Mouse (Mus musculus): Measurements from ENCODE around the gene Cyp27b1. TPM values are rescaled to one million over a fixed set of nuclear protein-coding genes. Genes with fewer than 3 reads are reported as not detected.

The Cyp27b1 gene
- polyA plus RNA-seq (2017; shearing (Covaris generic)) = not detected

DNA sequence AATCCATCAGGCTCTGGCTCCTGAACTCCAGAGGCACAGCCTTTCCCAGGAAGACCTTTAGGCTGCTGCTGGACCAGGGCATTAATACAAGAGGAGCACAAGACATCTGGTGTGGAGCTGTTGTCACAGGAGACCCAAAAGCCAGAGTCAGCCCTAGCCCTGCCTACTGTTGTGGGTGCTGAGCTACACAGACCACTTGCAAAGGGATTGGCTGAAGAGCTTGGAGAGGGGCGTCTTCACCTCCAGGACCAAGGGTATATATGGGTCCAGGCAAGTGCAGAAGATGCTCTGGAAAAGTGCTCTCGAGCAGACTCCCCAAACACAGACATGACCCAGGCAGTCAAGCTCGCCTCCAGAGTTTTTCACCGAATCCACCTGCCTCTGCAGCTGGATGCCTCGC lies at the start of gene Cyp27b1:
TSS of gene Cyp27b1 (plus strand) at position 297 of the 400 bp plus-strand sequence.

DNA sequence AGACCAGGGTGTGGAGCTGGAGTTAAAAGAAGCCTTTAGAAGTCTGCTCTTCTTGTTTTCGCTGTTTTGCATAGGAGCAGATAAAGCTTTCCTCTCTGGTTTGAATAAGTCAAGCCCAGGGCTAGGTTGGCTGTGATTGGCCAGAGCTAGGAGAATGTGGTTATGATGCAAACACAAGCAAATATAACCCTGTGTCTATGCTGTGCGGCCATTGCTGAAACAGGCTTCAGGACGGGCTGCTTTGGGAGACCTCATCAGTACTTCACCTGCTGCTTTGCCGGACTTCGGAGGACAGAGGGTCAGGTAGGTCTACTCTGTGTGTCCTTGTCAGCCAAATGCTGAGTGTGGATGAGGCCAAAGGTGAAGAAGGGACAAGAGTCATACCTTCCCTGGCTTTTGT lies 47.5 kb upstream of the Cyp27b1 start, which contains the start of gene Avil:
TSS of gene Avil (plus strand) at position 181 of the 400 bp plus-strand sequence.

DNA sequence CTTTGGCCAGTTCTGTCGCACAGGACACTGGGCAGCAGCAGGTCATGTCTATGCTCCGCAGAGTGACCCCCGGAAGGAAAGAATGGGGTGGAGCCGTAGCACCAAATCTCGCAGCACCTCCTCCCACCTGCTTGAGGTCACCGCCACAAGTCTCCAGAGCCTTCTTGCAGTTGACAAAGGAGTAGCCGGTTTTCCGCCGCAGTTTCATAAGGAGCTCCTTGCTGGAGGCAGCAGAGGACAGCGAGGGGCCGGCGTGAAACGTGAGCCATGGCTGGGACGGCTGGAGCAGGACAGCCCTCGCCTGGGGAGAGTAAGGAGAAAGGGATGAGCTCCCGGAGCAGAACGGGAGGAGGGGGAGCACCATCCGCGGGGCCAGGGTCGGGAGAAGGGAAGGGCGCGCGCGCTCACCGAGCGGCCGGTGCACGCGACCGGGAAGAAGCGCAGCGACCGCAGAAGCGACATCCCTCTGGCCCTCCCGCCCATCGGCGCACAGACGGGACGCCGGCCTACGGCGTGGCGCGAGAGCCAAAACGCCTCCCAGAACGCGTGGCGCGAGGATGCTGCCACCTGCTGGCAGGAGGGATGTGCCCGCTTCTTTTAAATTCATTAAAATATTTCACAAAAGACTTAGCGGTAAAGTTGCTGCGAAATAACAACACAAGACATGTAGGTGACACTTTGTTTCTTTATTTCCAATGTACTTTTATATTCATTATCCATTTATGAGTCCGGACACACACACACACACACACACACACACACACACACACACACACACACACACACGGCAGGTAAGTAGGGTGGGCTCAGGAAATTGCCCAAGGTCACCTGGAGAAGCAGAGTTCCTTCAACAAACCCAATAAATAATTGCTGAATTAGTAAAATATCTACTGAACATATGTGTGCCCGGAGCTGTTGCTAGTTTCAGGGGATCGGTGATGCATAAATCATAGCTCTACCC lies 17.4 kb upstream of the Cyp27b1 start, which contains the start of gene Tsfm:
TSS of gene Tsfm (minus strand) at position 505 of the 961 bp plus-strand sequence.

DNA sequence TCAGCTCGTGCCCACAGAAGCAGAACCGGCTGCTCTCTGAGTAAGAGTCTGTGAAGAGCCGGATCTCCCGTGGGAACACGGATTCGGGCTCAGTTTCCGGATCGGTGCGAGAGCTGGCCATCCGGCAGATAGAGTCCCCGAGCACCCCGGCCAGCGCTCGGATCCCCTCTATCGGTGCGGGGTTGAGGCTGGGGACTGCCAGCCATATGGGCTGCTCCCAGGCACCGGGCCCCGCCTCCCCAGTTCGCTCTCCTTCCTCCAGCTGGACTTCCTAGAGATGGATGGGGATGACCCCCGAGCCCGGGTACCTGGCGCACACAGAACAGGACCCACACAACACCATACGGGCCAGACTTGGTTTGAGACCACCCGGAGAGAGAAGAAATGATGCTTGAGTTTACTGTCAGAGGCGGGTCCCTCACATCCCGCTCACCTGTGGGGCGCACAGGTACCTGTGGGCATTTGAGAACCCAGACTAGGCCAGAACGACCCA lies 6.7 kb upstream of the Cyp27b1 start, which contains the start of the genes Mettl1 and Eef1akmt3:
TSS of gene Mettl1 (plus strand) at position 141 of the 493 bp plus-strand sequence.
TSS of gene Eef1akmt3 (minus strand) at position 240 of the 493 bp plus-strand sequence.

DNA sequence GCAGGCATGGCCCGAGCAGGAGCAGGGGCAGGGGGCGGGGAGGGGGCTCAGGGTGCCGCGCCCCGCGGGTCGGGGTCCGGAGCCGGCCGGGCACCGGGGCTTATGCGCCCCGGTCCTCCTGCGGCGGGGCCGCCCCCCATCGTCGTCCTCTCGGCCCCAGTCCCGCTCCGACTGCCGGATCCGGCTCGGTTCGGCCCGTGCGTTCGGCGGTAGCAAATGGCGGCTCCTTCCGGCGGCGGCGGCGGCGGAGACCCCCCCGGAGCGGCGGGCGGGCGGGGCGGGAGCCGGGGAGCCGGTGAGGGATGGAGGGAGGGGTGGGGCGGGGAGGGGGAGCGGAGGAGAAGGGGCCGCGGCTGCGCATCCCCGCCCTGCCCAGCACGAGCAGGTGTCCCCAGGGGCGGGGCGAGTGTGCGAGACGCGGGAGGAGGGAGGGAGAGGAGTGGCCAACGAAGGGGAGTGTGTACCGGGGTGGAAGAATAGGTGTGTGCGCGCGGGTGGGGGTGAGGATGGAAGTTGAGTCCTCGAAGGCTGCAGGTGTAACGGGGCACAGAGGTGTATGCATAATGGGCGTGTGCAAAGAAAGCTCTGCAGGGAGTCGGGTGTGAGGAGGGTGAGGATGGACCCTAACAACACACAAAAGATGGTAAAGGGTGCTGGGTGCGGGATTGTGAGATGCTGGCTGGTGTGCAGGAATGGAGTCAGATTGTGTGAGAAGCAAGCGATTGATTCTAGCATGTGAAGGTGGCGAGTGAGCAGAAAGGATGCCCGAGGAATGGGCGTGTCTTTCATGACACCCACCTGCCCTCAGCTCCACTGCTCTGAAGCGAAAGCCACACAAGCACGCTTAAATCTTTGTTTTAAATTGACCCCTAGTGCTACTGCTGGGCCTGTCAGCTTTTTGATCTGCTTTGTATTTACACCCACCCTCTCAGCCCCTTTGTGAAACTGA lies 12.2 kb downstream of the Cyp27b1 start, which contains the start of gene March9:
TSS of gene March9 (minus strand) at position 217 of the 949 bp plus-strand sequence.

DNA sequence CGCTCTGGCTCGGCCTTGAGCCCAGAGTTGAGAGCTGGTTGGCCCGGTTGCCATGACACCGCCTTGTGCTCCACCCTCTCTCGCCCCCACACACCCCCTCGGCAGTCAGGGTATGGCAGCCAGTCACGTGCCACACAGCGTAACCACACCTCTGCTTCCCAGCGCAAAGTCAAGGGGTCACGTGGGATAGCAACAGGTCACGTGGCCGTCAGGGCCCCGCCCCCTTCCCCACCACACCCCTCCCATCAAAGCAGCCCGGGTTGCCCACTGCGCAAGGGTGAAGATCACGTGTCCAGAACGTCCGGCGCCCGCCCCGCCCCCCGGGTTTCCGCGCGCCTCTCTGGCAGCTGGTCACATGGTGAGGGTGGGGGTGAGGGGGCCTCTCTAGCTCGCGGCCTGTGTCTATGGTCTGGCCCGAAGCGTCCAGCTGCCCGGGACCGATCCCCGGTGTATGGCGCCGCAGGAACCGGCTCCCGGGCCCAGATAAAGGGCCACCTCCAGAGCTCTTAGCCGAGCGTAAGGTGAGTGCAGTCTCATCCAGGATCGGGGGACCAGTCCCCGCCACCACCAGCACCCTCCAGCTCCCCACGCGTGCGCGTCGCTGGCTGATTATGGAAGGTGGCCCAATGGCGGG lies 15.3 kb downstream of the Cyp27b1 start, which contains the start of gene Cdk4:
TSS of gene Cdk4 (plus strand) at position 296 of the 634 bp plus-strand sequence.

DNA sequence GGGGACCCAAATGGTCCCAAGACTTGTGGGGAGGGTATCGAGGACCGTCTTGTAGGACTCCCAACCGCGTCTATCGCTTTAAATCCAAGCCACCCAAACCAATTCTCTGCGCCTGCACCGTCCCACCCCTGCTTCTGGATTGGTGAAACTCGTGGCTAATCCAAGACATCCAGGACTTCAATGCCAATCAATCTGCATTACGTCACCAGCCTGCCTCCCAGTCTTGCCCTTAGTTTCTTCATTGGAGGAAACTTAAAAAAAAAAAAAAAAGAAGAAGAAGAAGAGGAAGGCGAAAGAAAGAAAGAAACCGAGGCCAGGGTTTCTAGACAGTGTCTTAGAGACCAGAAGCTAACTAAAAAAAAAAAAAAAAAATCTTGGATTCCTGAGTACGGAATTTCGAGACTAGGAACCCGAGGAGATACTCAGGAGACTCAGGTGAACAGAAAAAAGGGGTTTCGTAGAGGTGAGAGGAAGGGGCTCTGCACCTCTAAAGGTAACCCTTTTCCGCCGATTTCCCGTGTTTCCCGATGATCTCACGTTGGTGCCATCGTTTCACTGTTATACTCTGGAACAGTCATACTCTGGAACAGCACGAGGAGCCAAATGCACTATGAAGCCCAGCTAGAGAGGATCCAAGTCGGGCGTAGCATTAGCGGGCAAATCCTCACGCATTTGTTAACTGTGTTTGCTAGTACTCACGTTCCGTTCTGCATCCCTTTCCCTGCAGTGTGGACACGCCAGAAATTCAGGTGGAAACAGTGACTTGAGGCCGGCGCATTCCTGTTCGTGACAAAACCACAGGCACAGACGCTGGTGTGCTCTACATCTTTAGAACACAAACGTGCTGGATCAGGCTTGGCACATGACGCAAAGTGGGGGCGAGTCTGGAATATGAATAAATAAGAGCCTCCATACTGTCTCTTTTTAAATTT lies 22.4 kb downstream of the Cyp27b1 start, which contains the start of gene Tspan31:
TSS of gene Tspan31 (minus strand) at position 75 of the 932 bp plus-strand sequence.

DNA sequence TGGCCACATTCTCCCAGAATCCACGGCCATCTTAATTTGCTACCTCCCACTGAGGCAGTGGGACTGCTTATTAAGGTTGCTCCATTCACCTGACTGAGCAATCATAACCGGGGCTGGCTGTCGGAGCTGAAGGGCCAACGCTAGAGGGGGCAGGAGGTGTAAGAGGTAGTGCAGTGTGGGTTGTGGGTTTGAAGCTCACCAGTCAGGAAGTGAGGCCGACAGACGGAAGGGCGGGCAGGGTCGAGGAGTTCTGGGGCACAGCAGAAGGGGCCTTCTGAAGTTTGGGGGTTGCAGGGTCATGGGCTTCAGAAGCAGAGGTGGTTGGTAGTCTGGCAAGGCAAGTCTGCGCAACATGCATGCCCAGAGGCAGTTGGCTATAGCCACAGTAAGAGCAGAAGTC lies 27.0 kb downstream of the Cyp27b1 start, which contains the start of gene Agap2:
TSS of gene Agap2 (plus strand) at position 205 of the 400 bp plus-strand sequence.

Other genes starting within 250 kb of the Cyp27b1 start
- 9.2 TPM for gene Atp23, start 146.9 kb upstream of the Cyp27b1 start, polyA plus RNA-seq (2017; shearing (Covaris generic))
- 48.7 TPM for gene Ctdsp2, start 69.5 kb upstream of the Cyp27b1 start, polyA plus RNA-seq (2017; shearing (Covaris generic))
- 0.35 TPM for gene Avil, start 47.5 kb upstream of the Cyp27b1 start, polyA plus RNA-seq (2017; shearing (Covaris generic))
- gene Tsfm, start 17.4 kb upstream of the Cyp27b1 start, polyA plus RNA-seq (2017; shearing (Covaris generic)) = 20.8 TPM
- 25.5 TPM for gene Mettl1, start 6.8 kb upstream of the Cyp27b1 start, polyA plus RNA-seq (2017; shearing (Covaris generic))
- gene Eef1akmt3, start 6.7 kb upstream of the Cyp27b1 start, polyA plus RNA-seq (2017; shearing (Covaris generic)) = not detected
- gene March9, start 11.9 kb downstream of the Cyp27b1 start, polyA plus RNA-seq (2017; shearing (Covaris generic)) = 1.1 TPM
- 124 TPM for gene Cdk4, start 15.3 kb downstream of the Cyp27b1 start, polyA plus RNA-seq (2017; shearing (Covaris generic))
- 25.6 TPM for gene Tspan31, start 22.0 kb downstream of the Cyp27b1 start, polyA plus RNA-seq (2017; shearing (Covaris generic))
- gene Agap2, start 27.0 kb downstream of the Cyp27b1 start, polyA plus RNA-seq (2017; shearing (Covaris generic)) = 18.8 TPM
- 122 TPM for gene Os9, start 72.9 kb downstream of the Cyp27b1 start, polyA plus RNA-seq (2017; shearing (Covaris generic))
- gene B4galnt1, start 117.0 kb downstream of the Cyp27b1 start, polyA plus RNA-seq (2017; shearing (Covaris generic)) = 512 TPM
- gene Slc26a10, start 132.4 kb downstream of the Cyp27b1 start, polyA plus RNA-seq (2017; shearing (Covaris generic)) = 7.0 TPM
- not detected for gene Arhgef25, start 141.8 kb downstream of the Cyp27b1 start, polyA plus RNA-seq (2017; shearing (Covaris generic))
- 49.2 TPM for gene Dtx3, start 147.5 kb downstream of the Cyp27b1 start, polyA plus RNA-seq (2017; shearing (Covaris generic))
- gene Pip4k2c, start 163.3 kb downstream of the Cyp27b1 start, polyA plus RNA-seq (2017; shearing (Covaris generic)) = 25.0 TPM
- not detected for gene Kif5a, start 215.1 kb downstream of the Cyp27b1 start, polyA plus RNA-seq (2017; shearing (Covaris generic))
- 83.7 TPM for gene Dctn2, start 218.1 kb downstream of the Cyp27b1 start, polyA plus RNA-seq (2017; shearing (Covaris generic))
- gene Mbd6, start 240.8 kb downstream of the Cyp27b1 start, polyA plus RNA-seq (2017; shearing (Covaris generic)) = 8.6 TPM